Mouse (Mus musculus) MEL (cell line): ENCODE data around the gene Prpsap1. TPM values are rescaled to one million over a fixed set of nuclear protein-coding genes. Genes with fewer than 3 reads are reported as not detected.

Experiments used
- DNase-seq: peaks from one replicate; pipeline ENCODE4 v3.0.0; 2011; ENCODE audit warnings: low read depth, low spot score
- H3K27ac ChIP-seq: 2 replicates; pipeline ENCODE4 v1.5.1; 2012; ENCODE audit warnings: low read depth, mild to moderate bottlenecking, control low read depth, low read length, moderate library complexity; ENCODE audit not compliant: control insufficient read depth
- H3K27me3 ChIP-seq, 2 experiments: fragments of 150-350 bp in 1 of 2; sonication (generic) in 1 of 2; 2 replicates each; pipeline ENCODE4 v1.6.1; 2012; ENCODE audit warnings: low read length in 2 of 2, mild to moderate bottlenecking in 2 of 2, improper control_type of control experiment in 1 of 2, moderate library complexity in 1 of 2; ENCODE audit not compliant: insufficient read depth in 2 of 2, control insufficient read depth in 1 of 2
- H3K36me3 ChIP-seq, 2 experiments: 2 replicates each; pipeline ENCODE4 v1.6.1; 2012 to 2014; ENCODE audit warnings: low read length in 2 of 2, improper control_type of control experiment in 1 of 2, inconsistent platforms in 1 of 2, mild to moderate bottlenecking in 1 of 2; ENCODE audit not compliant: insufficient read depth in 2 of 2, control insufficient read depth in 1 of 2
- H3K4me1 ChIP-seq, 2 experiments: fragments of 150-350 bp in 1 of 2; sonication (generic) in 1 of 2; 2 replicates each; pipeline ENCODE4 v1.6.1; 2012; ENCODE audit warnings: low read length in 2 of 2, improper control_type of control experiment in 1 of 2, mild to moderate bottlenecking in 1 of 2; ENCODE audit not compliant: insufficient read depth in 2 of 2, control insufficient read depth in 1 of 2
- H3K4me3 ChIP-seq, 2 experiments: fragments of 150-350 bp in 1 of 2; sonication (generic) in 1 of 2; 2 replicates each; pipeline ENCODE4 v1.5.1; 2012; ENCODE audit warnings: low read depth in 2 of 2, low read length in 2 of 2, mild to moderate bottlenecking in 2 of 2, moderate library complexity in 2 of 2, control low read depth in 1 of 2, improper control_type of control experiment in 1 of 2; ENCODE audit not compliant: control insufficient read depth in 1 of 2, insufficient read depth in 1 of 2
- H3K79me2 ChIP-seq: 2 replicates; pipeline ENCODE4 v1.6.1; 2012; ENCODE audit warnings: mild to moderate bottlenecking, low read length, moderate library complexity; ENCODE audit not compliant: control insufficient read depth, poor library complexity, insufficient read depth
- H3K9ac ChIP-seq: 2 replicates; pipeline ENCODE4 v1.6.1; 2012; ENCODE audit warnings: low read depth, mild to moderate bottlenecking, control low read depth, low read length, moderate library complexity; ENCODE audit not compliant: control insufficient read depth, poor library complexity, severe bottlenecking
- H3K9me3 ChIP-seq: fragments of 150-350 bp; sonication (generic); replicated peaks from 2 replicates; pipeline ENCODE4 v1.6.1; 2012; ENCODE audit warnings: mild to moderate bottlenecking, low read length, improper control_type of control experiment, moderate library complexity; ENCODE audit not compliant: insufficient read depth
- BHLHE40 ChIP-seq: IDR thresholded peaks from 2 replicates; pipeline ENCODE4 v1.6.1; 2012; ENCODE audit warnings: low read depth, mild to moderate bottlenecking, inconsistent platforms, low read length, improper control_type of control experiment, borderline replicate concordance
- CHD1 ChIP-seq: IDR thresholded peaks from 2 replicates; pipeline ENCODE4 v1.6.1; 2012; ENCODE audit warnings: low read depth, mild to moderate bottlenecking, inconsistent platforms, low read length, improper control_type of control experiment
- CHD2 ChIP-seq: IDR thresholded peaks from 2 replicates; pipeline ENCODE4 v1.6.1; 2011; ENCODE audit warnings: low read length, improper control_type of control experiment
- CTCF ChIP-seq, 3 experiments: IDR thresholded peaks in 2 of 3; conservative IDR thresholded peaks in 1 of 3; 2 replicates each; pipeline ENCODE4 v1.5.1; 2011 to 2012; ENCODE audit warnings: low read length in 3 of 3, low read depth in 2 of 3, mild to moderate bottlenecking in 2 of 3, improper control_type of control experiment in 1 of 3, inconsistent platforms in 1 of 3, mixed read lengths in 1 of 3, moderate library complexity in 1 of 3; ENCODE audit not compliant: control insufficient read depth in 1 of 3, insufficient read depth in 1 of 3, poor library complexity in 1 of 3, severe bottlenecking in 1 of 3
- E2F4 ChIP-seq: IDR thresholded peaks from 2 replicates; pipeline ENCODE4 v1.6.1; 2011; ENCODE audit warnings: low read depth, low read length, improper control_type of control experiment, borderline replicate concordance
- ELF1 ChIP-seq: IDR thresholded peaks from 2 replicates; pipeline ENCODE4 v1.6.1; 2014; ENCODE audit warnings: low read depth, mild to moderate bottlenecking, inconsistent platforms, low read length, improper control_type of control experiment, moderate library complexity
- GABPA ChIP-seq: IDR thresholded peaks from 2 replicates; pipeline ENCODE4 v1.6.1; 2012; ENCODE audit warnings: low read depth, mild to moderate bottlenecking, inconsistent platforms, low read length, improper control_type of control experiment, moderate library complexity
- GATA1 ChIP-seq: IDR thresholded peaks from 2 replicates; pipeline ENCODE4 v1.6.1; 2011; ENCODE audit warnings: low read depth, low read length, improper control_type of control experiment
- HCFC1 ChIP-seq: IDR thresholded peaks from 2 replicates; pipeline ENCODE4 v1.6.1; 2012; ENCODE audit warnings: low read depth, mild to moderate bottlenecking, inconsistent platforms, low read length, improper control_type of control experiment, moderate library complexity
- JUND ChIP-seq: IDR thresholded peaks from 2 replicates; pipeline ENCODE4 v1.6.1; 2011; ENCODE audit warnings: low read depth, mild to moderate bottlenecking, improper control_type of control experiment, low read length
- KAT2A ChIP-seq: conservative IDR thresholded peaks from 2 replicates; pipeline ENCODE4 v1.6.1; 2012; ENCODE audit warnings: low read depth, low read length, improper control_type of control experiment, inconsistent platforms
- MAFK ChIP-seq: IDR thresholded peaks from 2 replicates; pipeline ENCODE4 v1.6.1; 2011; ENCODE audit warnings: low read depth, mild to moderate bottlenecking, low read length, improper control_type of control experiment, borderline replicate concordance
- MAX ChIP-seq: IDR thresholded peaks from 2 replicates; pipeline ENCODE4 v1.6.1; 2011; ENCODE audit warnings: low read length, improper control_type of control experiment
- MEF2A ChIP-seq: IDR thresholded peaks from 2 replicates; pipeline ENCODE4 v1.6.1; 2014; ENCODE audit warnings: low read depth, mild to moderate bottlenecking, inconsistent platforms, low read length, improper control_type of control experiment; ENCODE audit not compliant: poor library complexity, insufficient replicate concordance, severe bottlenecking; ENCODE audit errors: extremely low read depth
- MXI1 ChIP-seq: IDR thresholded peaks from 2 replicates; pipeline ENCODE4 v1.6.1; 2011; ENCODE audit warnings: mild to moderate bottlenecking, low read depth, low read length, improper control_type of control experiment
- MYC ChIP-seq: IDR thresholded peaks from 2 replicates; pipeline ENCODE4 v1.6.1; 2011; ENCODE audit warnings: low read depth, mild to moderate bottlenecking, low read length, improper control_type of control experiment, moderate library complexity
- NELFE ChIP-seq: IDR thresholded peaks from 2 replicates; pipeline ENCODE4 v1.6.1; 2011; ENCODE audit warnings: low read depth, low read length, improper control_type of control experiment
- NRF1 ChIP-seq: IDR thresholded peaks from 2 replicates; pipeline ENCODE4 v1.6.1; 2014; ENCODE audit warnings: low read depth, mild to moderate bottlenecking, inconsistent platforms, low read length, improper control_type of control experiment, moderate library complexity; ENCODE audit not compliant: poor library complexity, insufficient read depth, severe bottlenecking
- POLR2AphosphoS5 ChIP-seq: IDR thresholded peaks from 2 replicates; pipeline ENCODE4 v1.6.1; 2012; ENCODE audit warnings: low read depth, borderline replicate concordance, mild to moderate bottlenecking, inconsistent platforms, low read length, moderate library complexity, mixed read lengths
- RAD21 ChIP-seq: IDR thresholded peaks from 2 replicates; pipeline ENCODE4 v1.6.1; 2011; ENCODE audit warnings: mild to moderate bottlenecking, low read depth, low read length, improper control_type of control experiment
- RCOR1 ChIP-seq: IDR thresholded peaks from 2 replicates; pipeline ENCODE4 v1.6.1; 2012; ENCODE audit warnings: low read depth, mild to moderate bottlenecking, inconsistent platforms, low read length, improper control_type of control experiment
- SIN3A ChIP-seq: IDR thresholded peaks from 2 replicates; pipeline ENCODE4 v1.6.1; 2012; ENCODE audit warnings: low read length, improper control_type of control experiment, inconsistent platforms
- TAL1 ChIP-seq: IDR thresholded peaks from 2 replicates; pipeline ENCODE4 v1.6.1; 2012; ENCODE audit warnings: mild to moderate bottlenecking, inconsistent platforms, low read length, moderate library complexity, mixed read lengths
- TBP ChIP-seq: IDR thresholded peaks from 2 replicates; pipeline ENCODE4 v1.8.0; 2011; ENCODE audit warnings: low read depth, low read length, improper control_type of control experiment
- TCF12 ChIP-seq: IDR thresholded peaks from 2 replicates; pipeline ENCODE4 v1.6.1; 2014; ENCODE audit warnings: low read depth, mild to moderate bottlenecking, inconsistent platforms, low read length, improper control_type of control experiment, moderate library complexity
- UBTF ChIP-seq: IDR thresholded peaks from 2 replicates; pipeline ENCODE4 v1.6.1; 2012; ENCODE audit warnings: low read depth, mild to moderate bottlenecking, inconsistent platforms, low read length, improper control_type of control experiment, moderate library complexity, borderline replicate concordance; ENCODE audit not compliant: insufficient read depth
- USF2 ChIP-seq, 2 experiments: IDR thresholded peaks; 2 replicates each; pipeline ENCODE4 v1.6.1; 2011 to 2012; ENCODE audit warnings: improper control_type of control experiment in 2 of 2, low read length in 2 of 2, borderline replicate concordance in 1 of 2, inconsistent platforms in 1 of 2, low read depth in 1 of 2, mild to moderate bottlenecking in 1 of 2; ENCODE audit not compliant: insufficient read depth in 1 of 2
- ZC3H11A ChIP-seq: IDR thresholded peaks from 2 replicates; pipeline ENCODE4 v1.6.1; 2012; ENCODE audit warnings: low read depth, mild to moderate bottlenecking, inconsistent platforms, low read length, improper control_type of control experiment
- ZKSCAN1 ChIP-seq: IDR thresholded peaks from 2 replicates; pipeline ENCODE4 v1.6.1; 2012; ENCODE audit warnings: low read depth, mild to moderate bottlenecking, inconsistent platforms, low read length, improper control_type of control experiment, moderate library complexity
- ZMIZ1 ChIP-seq: IDR thresholded peaks from 2 replicates; pipeline ENCODE4 v1.6.1; 2012; ENCODE audit warnings: low read depth, mild to moderate bottlenecking, inconsistent platforms, low read length, improper control_type of control experiment, moderate library complexity
- polyA plus RNA-seq, 2 experiments: library from polyadenylated mRNA; stranded (reverse) in 1 of 2; unstranded in 1 of 2; fragments of >175 nt in 1 of 2; fragments of >200 nt in 1 of 2; gene quantifications; 2 replicates each; pipeline versions ENCODE4 v1.2.1 to v1.2.4; 2012; ENCODE audit warnings: low replicate concordance in 2 of 2, low read depth in 1 of 2; ENCODE audit not compliant: insufficient read length in 2 of 2, insufficient read depth in 1 of 2, missing spikeins in 1 of 2
- total RNA-seq: library from RNA; depleted of rRNA; stranded (reverse); fragments of 300-350 nt; gene quantifications from 2 replicates; pipeline ENCODE4 v1.2.3, GENCODE M21; 2012

Prpsap1 gene
- total and polyA plus RNA-seq, 3 experiments, result 112 to 155 TPM; not detected in 1

DNA sequence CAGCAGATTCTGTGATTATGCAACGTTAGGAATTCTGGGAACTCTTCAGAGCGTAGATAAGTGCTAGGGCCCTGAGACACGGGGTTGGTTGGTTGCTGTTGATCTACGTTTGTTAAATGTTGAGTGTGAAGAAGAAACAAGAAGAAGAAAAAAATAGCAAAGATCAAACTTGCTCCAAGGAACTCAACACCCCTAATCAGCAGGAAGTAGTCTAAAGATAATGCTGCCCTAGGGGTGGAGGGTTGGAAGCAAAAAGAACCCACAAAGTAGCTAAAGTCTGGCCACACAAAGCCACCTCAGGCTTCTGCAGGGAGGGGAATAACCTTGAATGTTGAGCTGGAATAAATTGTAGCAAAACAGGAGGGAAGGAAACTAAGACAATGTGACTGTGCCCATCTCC lies 3.3 kb upstream of the Prpsap1 start (continued):
- 0 out of 2 replicates have a peak, but pooled peaks have one; percentile 28 for TF ChIP-seq MEF2A
- peak; percentile 68; the same call in 1 of the 2 replicates for TF ChIP-seq MAX
- TF ChIP-seq ZC3H11A, result no peak; the same call in 1 of the 2 replicates
- no peak for TF ChIP-seq USF2 (IDR thresholded peaks at IDR 0.05; ENCODE audit: borderline replicate concordance in 1 of 2, insufficient read depth in 1 of 2, low read depth in 1 of 2, low read length in 2 of 2)
- no peak for TF ChIP-seq E2F4
- TF ChIP-seq MXI1, result peak; percentile 69; the same call in 1 of the 2 replicates
- no peak for TF ChIP-seq GABPA
- no peak for TF ChIP-seq POLR2AphosphoS5
- peak; percentile 42; the same call in 1 of the 2 replicates for TF ChIP-seq TBP
- no peak for TF ChIP-seq ELF1
- TF ChIP-seq HCFC1, result peak; percentile 67
- no peak for TF ChIP-seq ZMIZ1
- TF ChIP-seq RCOR1, result peak; percentile 96
- peak; percentile 94 for TF ChIP-seq SIN3A
- peak; percentile 69; the same call in 1 of the 2 replicates for TF ChIP-seq BHLHE40
- peak; percentile 39; the same call in 1 of the 2 replicates for TF ChIP-seq CHD2
- TF ChIP-seq GATA1, result peak; percentile 98
- TF ChIP-seq TAL1, result no peak
- no peak for TF ChIP-seq UBTF
- no peak for TF ChIP-seq RAD21
- TF ChIP-seq, all 39 proteins: peak for 25

DNA sequence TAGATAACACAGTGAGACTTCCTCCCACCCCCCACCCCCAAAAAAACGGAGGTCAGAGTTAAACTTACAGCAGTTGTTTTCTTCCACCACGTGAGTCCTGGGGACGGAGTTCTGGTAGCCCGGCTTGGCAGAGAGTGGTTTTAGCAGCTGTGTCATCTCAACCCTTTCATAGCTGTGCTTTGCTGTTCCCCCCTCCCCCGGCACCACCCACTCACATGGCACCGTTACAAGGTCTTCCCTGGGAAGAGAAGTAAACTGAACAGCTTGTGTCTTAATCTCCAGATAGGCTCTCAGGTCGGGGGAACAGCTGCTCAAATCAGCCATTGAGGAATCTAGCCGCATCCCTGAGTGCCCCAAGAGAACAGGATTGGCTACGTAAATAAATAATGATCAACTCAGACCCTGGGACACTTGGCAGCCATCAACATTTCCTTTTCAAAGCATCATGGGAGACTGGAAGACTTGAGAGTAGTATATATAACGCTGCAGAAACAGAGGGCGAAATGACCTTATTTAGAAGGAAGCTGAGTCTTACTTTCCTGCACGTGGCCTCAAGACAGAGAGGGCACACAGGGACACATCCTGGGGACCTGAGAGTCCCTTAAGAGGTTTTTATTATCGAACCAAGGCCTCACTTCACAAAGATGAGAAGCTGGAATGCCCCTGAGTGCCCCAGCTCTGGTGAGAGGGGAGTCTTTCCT lies 622 bp upstream of the Prpsap1 start:
- peaks cover 0 to 23% of the 10 kb centered on the region in 2 experiments; a peak in 2 of 4 replicates for H3K36me3 ChIP-seq
- TF ChIP-seq TBP, result peak; percentile 75
- peak; percentile 61; the same call in 1 of the 2 replicates for TF ChIP-seq ZKSCAN1
- no peak for TF ChIP-seq UBTF
- TF ChIP-seq NELFE, result peak; percentile 63
- peak; percentile 68 for TF ChIP-seq HCFC1
- peak; percentile 79 for TF ChIP-seq TCF12
- 0 out of 2 replicates have a peak, but pooled peaks have one; percentile 23 for TF ChIP-seq NRF1
- peak; percentile 81 for TF ChIP-seq ZMIZ1
- TF ChIP-seq GABPA, result peak; percentile 57; the same call in 1 of the 2 replicates
- TF ChIP-seq KAT2A, result peak; percentile 61
- peak; percentile 47; the same call in 1 of the 2 replicates for TF ChIP-seq CHD2
- peak; percentile 73; the same call in 1 of the 2 replicates for TF ChIP-seq CHD1
- TF ChIP-seq JUND, result 0 out of 2 replicates have a peak, but pooled peaks have one; percentile 54
- peak; percentile 69; the same call in 1 of the 2 replicates for TF ChIP-seq MAFK
- peak; percentile 68; the same call in 1 of the 2 replicates for TF ChIP-seq BHLHE40
- peak; percentile 64; the same call in 1 of the 2 replicates for TF ChIP-seq MYC
- TF ChIP-seq TAL1, result peak; percentile 27; the same call in 1 of the 2 replicates
- TF ChIP-seq CTCF (IDR thresholded peaks at IDR 0.05 in 2 of 3, conservative IDR thresholded peaks at IDR 0.05 in 1 of 3; ENCODE audit: control insufficient read depth in 1 of 3, insufficient read depth in 1 of 3, low read depth in 2 of 3, low read length in 3 of 3, poor library complexity in 1 of 3, severe bottlenecking in 1 of 3), result no peak; a peak in 1 of 6 replicates
- TF ChIP-seq SIN3A, result peak; percentile 95

More for the DNA sequence above, 622 bp upstream of the Prpsap1 start:
- peak overlapping the region; percentile 60 for H3K9ac ChIP-seq
- peaks cover 8% of the 10 kb centered on the region for H3K79me2 ChIP-seq
- H3K27ac ChIP-seq, result peak overlapping the region; percentile 95
- peaks cover 13 to 42% of the 10 kb centered on the region in 2 experiments for H3K4me1 ChIP-seq
- H3K9me3 ChIP-seq, result no peaks in the 10 kb centered on the region
- H3K4me3 ChIP-seq, result peak overlapping the region; percentile 52 to 54
- DNase-seq, result peak; percentile 95
- H3K27me3 ChIP-seq, result no peaks in the 10 kb centered on the region
